Mouse (Mus musculus): ENCODE data around the gene Inpp5b.

- TF ChIP-seq POLR2A (IDR thresholded peaks at IDR 0.05; ENCODE audit: low read depth, low read length): no peak
- TF ChIP-seq CTCF (IDR thresholded peaks at IDR 0.05; ENCODE audit: borderline replicate concordance, insufficient read depth, low read length): no peak
These were observed 42.3 kb downstream of the Inpp5b start for GRCm38 (mm10) chr4:124783937-124784336.
